Mouse (Mus musculus) bone marrow macrophage, adult 2 months (primary cell): ENCODE results near the gene Sh3pxd2a. TPM values are rescaled to one million over a fixed set of nuclear protein-coding genes. Genes with fewer than 3 reads are reported as not detected.
"Not testable (repeated sequence)": the region's sequence is repeated elsewhere in the genome, so short reads cannot be mapped to it uniquely, and the experiment has no call there.

Source experiments
- H3K27ac ChIP-seq: 2 replicates; pipeline ENCODE4 v1.5.1; 2012; ENCODE audit warnings: low read depth, low read length; ENCODE audit not compliant: insufficient read depth
- H3K4me1 ChIP-seq: 2 replicates; pipeline ENCODE4 v1.6.1; 2012; ENCODE audit warnings: low read length; ENCODE audit not compliant: control insufficient read depth, insufficient read depth
- H3K4me3 ChIP-seq: 2 replicates; pipeline ENCODE4 v1.5.1; 2012; ENCODE audit warnings: mild to moderate bottlenecking, low read length, moderate library complexity; ENCODE audit not compliant: insufficient read depth
- CTCF ChIP-seq: IDR thresholded peaks from 2 replicates; pipeline ENCODE4 v1.5.1; 2012; ENCODE audit warnings: low read depth, mild to moderate bottlenecking, low read length, moderate library complexity
- POLR2A ChIP-seq: IDR thresholded peaks from 2 replicates; pipeline ENCODE4 v1.6.1; 2012; ENCODE audit warnings: mild to moderate bottlenecking, low read depth, low read length, borderline replicate concordance
- polyA plus RNA-seq: library from polyadenylated mRNA; stranded (reverse); fragments of >200 nt; gene quantifications from 2 replicates; pipeline ENCODE4 v1.2.4, GENCODE M21; 2012; ENCODE audit not compliant: missing spikeins, insufficient read depth, insufficient read length

Sh3pxd2a gene
- polyA plus RNA-seq, 1 experiment, result 12.7 TPM

DNA sequence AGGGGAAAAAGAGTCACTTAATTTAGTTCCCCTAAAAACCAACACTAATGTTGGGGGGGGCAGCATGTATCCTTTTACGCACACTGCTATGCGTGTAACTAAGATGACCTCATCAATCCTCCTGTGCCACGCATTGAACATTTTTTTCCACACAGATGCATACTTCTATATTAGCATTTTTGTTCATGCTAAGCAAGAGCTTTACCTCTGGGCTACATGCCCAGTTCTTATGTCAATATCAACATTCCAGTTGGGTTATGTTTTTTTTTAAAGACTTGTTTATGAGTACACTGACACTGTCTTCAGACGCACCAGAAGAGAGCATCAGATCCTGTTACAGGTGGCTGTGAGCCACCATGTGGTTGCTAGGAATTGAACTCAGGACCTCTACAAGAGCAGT, 64.5 kb downstream of the Sh3pxd2a start:
- no peak overlapping the region for H3K4me3 ChIP-seq
- H3K27ac ChIP-seq, result no peak overlapping the region
- no peak for TF ChIP-seq POLR2A
- no peak for TF ChIP-seq CTCF
- H3K4me1 ChIP-seq, result peaks cover 18% of the 10 kb centered on the region

DNA sequence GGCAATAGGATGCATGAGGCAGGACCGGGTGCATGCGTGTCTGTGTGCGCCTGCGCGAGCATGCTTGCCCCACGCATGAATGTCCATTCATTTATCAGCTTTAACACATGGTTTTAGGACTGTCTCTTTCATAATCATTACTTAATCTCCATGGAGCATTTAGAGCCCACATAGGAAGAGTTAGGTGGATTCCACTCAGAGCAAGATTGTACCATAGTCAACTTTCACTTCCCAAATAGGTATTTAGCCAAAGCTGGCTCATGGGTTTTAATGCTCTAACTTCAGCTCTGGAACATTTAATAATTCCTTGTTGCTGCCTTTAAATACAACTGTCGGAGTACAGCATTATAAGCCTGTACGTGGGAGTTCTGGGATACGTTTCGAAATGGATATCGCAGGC, 65.2 kb downstream of the Sh3pxd2a start:
- Histone ChIP-seq H3K27ac (no peak overlapping the region), H3K4me3 (no peak overlapping the region), H3K4me1 (peaks cover 18% of the 10 kb centered on the region)
- TF ChIP-seq CTCF, result no peak
- no peak for TF ChIP-seq POLR2A

DNA sequence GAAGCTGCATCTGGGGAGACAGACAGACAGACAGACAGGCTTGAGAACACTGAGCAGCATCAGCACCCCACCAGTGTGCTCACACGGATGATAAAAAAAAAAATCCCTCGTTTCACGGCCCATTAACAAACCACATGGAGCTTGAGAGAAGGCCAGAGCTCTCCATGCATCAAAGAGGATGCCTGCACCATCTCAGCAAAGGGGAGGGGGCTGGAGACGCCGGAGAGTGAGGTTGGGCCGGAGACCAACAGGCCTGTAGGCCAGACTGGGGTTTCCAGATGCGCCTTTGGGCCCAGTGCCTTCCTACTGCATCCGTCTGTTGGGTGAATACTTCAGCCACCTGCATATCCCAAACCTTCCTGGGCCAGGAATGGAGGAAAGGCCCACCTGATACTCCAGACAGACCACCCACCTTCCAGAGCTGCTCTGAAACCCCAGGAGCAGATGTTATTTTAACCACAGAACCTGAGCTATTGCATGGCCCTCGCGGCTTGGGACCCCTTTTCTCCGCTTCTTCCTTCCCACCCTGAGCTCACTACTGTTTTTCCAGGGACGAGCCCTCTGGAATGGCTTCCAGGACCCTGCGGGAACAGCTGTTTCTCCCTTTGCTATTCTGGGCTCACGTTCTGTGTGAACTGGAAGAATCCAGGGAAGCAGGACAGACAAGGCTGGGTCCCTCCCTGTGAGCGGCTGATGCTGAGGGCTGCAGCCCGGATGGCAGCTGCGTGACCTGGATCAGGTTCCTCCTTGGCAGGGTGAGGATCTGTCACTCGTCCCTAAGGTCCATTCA, 66.1 kb downstream of the Sh3pxd2a start:
- Histone ChIP-seq H3K4me3 (no peak overlapping the region), H3K4me1 (peaks cover 18% of the 10 kb centered on the region), H3K27ac (no peak overlapping the region)
- TF ChIP-seq POLR2A, result no peak
- TF ChIP-seq CTCF, result no peak

DNA sequence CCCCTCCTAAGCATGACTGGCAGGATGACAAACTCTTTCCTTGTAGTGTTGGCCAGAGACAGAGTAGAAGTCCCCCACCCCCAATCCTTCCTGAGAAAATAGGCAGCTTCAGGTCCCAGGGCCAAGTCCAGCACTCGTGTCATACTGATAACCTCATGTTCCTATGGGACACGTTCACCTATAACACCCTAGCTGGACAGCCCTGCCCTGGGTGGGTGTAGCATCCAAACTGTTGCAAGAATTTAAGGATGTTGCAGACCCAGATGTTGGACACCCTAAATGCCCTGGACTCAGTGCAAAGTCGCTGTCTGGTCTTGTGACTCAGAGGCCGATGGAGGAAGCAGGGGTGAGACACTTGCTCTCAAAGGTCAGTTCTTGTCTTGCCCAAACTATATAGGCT, 68.9 kb downstream of the Sh3pxd2a start:
- TF ChIP-seq CTCF (no peak), POLR2A (no peak)
- Histone ChIP-seq H3K4me3 (no peak overlapping the region), H3K4me1 (peaks cover 18% of the 10 kb centered on the region), H3K27ac (no peak overlapping the region)

DNA sequence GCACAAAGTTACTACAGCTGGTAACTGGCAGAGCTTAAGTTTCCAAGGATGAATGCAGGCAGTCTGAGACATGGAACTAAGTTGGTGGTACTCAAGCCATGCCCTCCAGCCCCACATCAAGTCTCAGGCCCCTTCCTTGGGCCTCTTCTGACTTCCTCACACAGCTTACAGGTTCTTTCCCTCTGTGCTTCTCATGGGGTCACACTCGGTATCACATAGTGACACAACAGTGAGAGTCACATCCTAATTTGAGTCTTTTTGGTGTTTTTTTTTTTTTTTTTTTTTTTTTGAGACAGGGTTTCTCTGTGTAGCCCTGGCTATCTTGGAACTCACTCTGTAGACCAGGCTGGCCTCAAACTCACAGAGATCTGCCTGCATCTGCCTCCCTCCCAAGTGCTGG, 69.4 kb downstream of the Sh3pxd2a start:
- peaks cover 18% of the 10 kb centered on the region for H3K4me1 ChIP-seq
- not testable (repeated sequence) for H3K27ac ChIP-seq, H3K4me3 ChIP-seq

DNA sequence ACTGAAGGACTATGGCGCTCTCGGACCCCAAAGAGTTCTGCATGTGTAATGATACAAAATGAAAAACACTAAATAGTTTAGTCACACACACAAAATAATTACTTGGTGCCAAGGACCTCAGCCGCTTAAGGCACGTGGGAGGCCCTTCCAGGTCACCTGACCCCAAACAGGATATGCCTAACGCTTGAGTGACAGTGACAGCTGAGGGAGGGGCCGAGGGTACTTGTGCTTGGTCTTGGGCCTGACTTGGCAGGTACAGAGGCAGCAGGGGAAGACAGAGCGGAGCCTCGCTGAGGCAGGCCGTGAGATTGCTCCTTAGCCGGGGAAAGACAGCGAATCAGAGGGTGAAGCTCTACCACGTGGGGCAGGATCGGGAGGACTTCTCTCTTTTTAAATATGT, 73.3 kb downstream of the Sh3pxd2a start:
- Histone ChIP-seq H3K27ac (no peak overlapping the region), H3K4me3 (no peak overlapping the region), H3K4me1 (peaks cover 7% of the 10 kb centered on the region)
- no peak for TF ChIP-seq POLR2A
- no peak for TF ChIP-seq CTCF

DNA sequence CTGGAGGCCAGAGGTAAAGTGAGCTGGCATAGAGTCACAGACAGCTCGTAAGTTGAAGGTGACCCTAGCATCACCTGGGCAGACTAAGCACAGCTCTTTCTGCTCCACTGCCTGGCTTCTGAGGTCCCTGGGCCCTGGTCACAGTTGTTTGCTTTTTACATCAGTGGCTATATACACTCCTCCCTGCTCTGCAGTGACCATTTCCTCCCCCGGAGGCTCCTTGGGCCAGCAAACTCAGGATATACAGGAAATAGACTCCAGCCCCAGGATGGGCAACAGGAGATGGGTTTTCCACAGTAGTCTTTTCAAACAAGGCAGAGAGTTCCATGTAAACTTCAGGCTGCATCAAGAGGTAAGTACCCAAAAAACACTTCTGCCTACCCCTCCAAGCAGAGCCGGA, 76.3 kb downstream of the Sh3pxd2a start:
- H3K4me1 ChIP-seq, result peaks cover 2% of the 10 kb centered on the region
- no peak overlapping the region for H3K4me3 ChIP-seq
- TF ChIP-seq CTCF (no peak), POLR2A (no peak)
- no peak overlapping the region for H3K27ac ChIP-seq

DNA sequence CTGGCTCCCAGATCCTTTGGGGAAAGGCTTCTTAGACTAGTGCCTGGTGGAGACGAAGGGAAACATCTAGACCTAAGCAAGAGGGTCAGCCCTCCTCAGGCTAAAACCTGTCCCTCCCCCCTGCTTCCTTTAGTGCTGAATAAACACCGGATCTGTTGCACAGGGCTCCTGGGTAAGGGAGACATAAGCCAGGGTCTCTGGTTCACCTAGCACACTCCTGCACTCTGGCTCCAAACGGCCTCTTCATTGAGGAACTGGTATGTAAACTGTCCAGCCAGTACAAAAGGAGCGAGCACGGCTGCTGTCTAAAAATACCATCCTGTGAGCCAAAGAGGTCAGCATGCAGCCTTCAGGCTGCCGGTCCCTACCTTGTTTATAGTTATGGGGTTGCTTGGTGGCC, 76.8 kb downstream of the Sh3pxd2a start:
- Histone ChIP-seq H3K27ac (no peak overlapping the region), H3K4me3 (no peak overlapping the region), H3K4me1 (peaks cover 2% of the 10 kb centered on the region)
- TF ChIP-seq CTCF (no peak), POLR2A (no peak)

DNA sequence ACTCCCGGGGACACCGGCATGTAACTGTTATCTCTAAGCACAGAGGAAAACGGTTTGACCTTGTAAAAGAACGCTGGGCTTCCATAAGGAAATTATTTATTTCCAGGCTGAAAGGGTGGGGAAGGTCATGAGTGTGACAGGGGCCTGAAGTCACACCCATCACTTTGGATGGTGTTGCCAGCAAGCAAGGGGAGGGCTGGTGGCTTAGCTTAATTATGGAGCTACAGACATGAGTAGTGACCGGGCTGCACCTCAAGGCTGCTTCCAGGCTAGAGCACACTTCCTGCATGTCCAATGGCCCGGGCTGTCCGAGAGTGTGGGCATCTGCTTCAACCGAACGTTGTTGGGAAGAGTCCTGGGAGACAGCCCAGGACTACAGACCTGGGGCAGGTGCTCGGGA, 78.2 kb downstream of the Sh3pxd2a start:
- Histone ChIP-seq H3K27ac (no peak overlapping the region), H3K4me1 (peaks cover 2% of the 10 kb centered on the region), H3K4me3 (no peak overlapping the region)
- TF ChIP-seq CTCF, result no peak
- TF ChIP-seq POLR2A, result no peak

DNA sequence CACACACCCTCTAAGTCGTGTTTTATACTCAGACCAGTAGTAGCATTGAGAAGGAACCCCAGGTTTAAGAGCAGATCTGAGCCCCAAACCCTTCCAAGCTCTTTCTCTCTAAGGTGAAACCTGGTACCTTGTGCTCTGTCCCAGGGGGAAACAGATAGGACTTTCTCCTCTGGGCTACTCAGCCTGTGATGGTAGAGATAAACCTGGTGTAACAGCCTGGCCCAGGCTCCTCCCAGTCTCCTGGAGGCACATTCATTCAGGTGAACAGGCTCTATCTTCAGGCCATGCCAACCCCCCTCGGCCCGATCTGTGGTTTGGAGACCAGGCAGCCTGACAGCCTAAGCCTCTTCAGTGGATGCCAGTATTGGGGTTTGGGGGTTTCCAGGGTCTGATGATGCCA, 79.6 kb downstream of the Sh3pxd2a start:
- Histone ChIP-seq H3K4me1 (peaks cover 2% of the 10 kb centered on the region), H3K27ac (no peak overlapping the region), H3K4me3 (no peak overlapping the region)
- TF ChIP-seq CTCF, result no peak

DNA sequence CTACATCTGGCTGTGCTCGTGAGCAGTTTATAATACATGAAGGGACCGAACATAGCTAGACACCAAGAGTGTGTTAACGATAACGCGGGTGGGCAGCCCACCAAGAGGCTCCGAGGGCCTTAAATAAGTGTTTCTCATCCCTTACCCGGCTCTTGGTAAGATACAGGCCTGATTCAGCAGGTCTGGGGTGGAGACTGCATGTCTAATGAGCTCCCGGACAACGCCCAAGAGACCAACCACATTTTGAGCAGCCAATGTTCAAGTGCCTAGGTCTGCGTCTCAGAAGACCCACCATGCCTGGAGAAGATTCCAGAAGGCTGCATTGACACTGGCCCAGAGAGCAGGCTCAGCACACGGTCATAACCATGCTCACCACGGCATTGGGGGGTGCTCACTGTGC, 80.2 kb downstream of the Sh3pxd2a start:
- Histone ChIP-seq H3K27ac (no peak overlapping the region), H3K4me3 (no peak overlapping the region), H3K4me1 (peaks cover 2% of the 10 kb centered on the region)
- TF ChIP-seq CTCF (no peak), POLR2A (no peak)
